Mouse (Mus musculus) hindbrain, embryonic 11.5 days (tissue): ENCODE measurements around the gene Tas2r113. TPM values are rescaled to one million over a fixed set of nuclear protein-coding genes. Genes with fewer than 3 reads are reported as not detected.
"Not testable (repeated sequence)": the region's sequence is repeated elsewhere in the genome, so short reads cannot be mapped to it uniquely, and the experiment has no call there.

Source experiments
- ATAC-seq: fragments of 200-750 bp; cut with Nextera tagmentation; 2 replicates; pipeline ENCODE4 v1.8.0; 2017; ENCODE audit warnings: mild to moderate bottlenecking, moderate TSS enrichment, moderate library complexity; ENCODE audit not compliant: low FRiP score
- DNase-seq: peaks from one replicate; pipeline ENCODE4 v3.0.0-alpha.2; 2015; ENCODE audit warnings: low spot score
- H3K27ac ChIP-seq: fragments of 300-500 bp; sonication (generic); 2 replicates; pipeline ENCODE4 v1.5.1; 2014; ENCODE audit warnings: mild to moderate bottlenecking, low read depth, low read length
- H3K27me3 ChIP-seq: fragments of 300-500 bp; sonication (generic); 2 replicates; pipeline ENCODE4 v1.6.1; 2014; ENCODE audit warnings: mild to moderate bottlenecking, low read length, moderate library complexity, mixed read lengths; ENCODE audit not compliant: control insufficient read depth, insufficient read depth
- H3K36me3 ChIP-seq: fragments of 300-500 bp; sonication (generic); 2 replicates; pipeline ENCODE4 v1.6.1; 2014; ENCODE audit warnings: mild to moderate bottlenecking, low read length, moderate library complexity, mixed read lengths; ENCODE audit not compliant: control insufficient read depth, insufficient read depth
- H3K4me1 ChIP-seq: fragments of 300-500 bp; sonication (generic); replicated peaks from 2 replicates; pipeline ENCODE4 v1.6.1; 2014; ENCODE audit warnings: low read length, mixed read lengths; ENCODE audit not compliant: control insufficient read depth, insufficient read depth
- H3K4me2 ChIP-seq: fragments of 300-500 bp; sonication (generic); replicated peaks from 2 replicates; pipeline ENCODE4 v1.6.1; 2014; ENCODE audit warnings: mild to moderate bottlenecking, low read depth, low read length
- H3K4me3 ChIP-seq: fragments of 300-500 bp; sonication (generic); 2 replicates; pipeline ENCODE4 v1.5.1; 2014; ENCODE audit warnings: low read depth, low read length
- H3K9ac ChIP-seq: fragments of 300-500 bp; sonication (generic); 2 replicates; pipeline ENCODE4 v1.6.1; 2014; ENCODE audit warnings: low read depth, low read length
- H3K9me3 ChIP-seq: fragments of 300-500 bp; sonication (generic); 2 replicates; pipeline ENCODE4 v1.6.1; 2016; ENCODE audit warnings: low read length; ENCODE audit not compliant: control insufficient read depth
- WGBS: fragments of 180-500 bp; shearing (Covaris S2); extraction: QIAGEN DNeasy Blood & Tissue Kit; methylation state at CpG from one replicate; pipeline ENCODE4 v1.1.7; 2014; 5-methylcytosine and 5-hydroxymethylcytosine counted together
- polyA plus RNA-seq: library from polyadenylated mRNA; unstranded; fragments of >200 nt; fragmentation: Nextera tagmentation; extraction: Ambion mirVana; gene quantifications from 2 replicates; pipeline ENCODE4 v1.2.1, GENCODE M21; 2014

The Tas2r113 gene
- polyA plus RNA-seq: not detected in 2 replicates

- ATAC-seq (no peak), DNase-seq (no peak)
- H3K27me3 ChIP-seq: no peaks in the 10 kb centered on the region
- H3K4me1 ChIP-seq: no peaks in the 10 kb centered on the region
- 83% methylated on average over 1 of the region's 1 CpGs for WGBS
- H3K9me3 ChIP-seq: no peaks in the 10 kb centered on the region
- H3K4me2 ChIP-seq: no peak within 1 kb of the TSS
- no peak within 1 kb of the TSS for H3K4me3 ChIP-seq
- H3K27ac ChIP-seq: no peak within 1 kb of the TSS
- H3K9ac ChIP-seq: no peak within 1 kb of the TSS
- H3K36me3 ChIP-seq: no peaks in the 10 kb centered on the region
Measured at GRCm38 (mm10) chr6:132892711-132893110, at the start of gene Tas2r113. Gene Tas2r113 (plus strand): TSS chr6:132893011.

- Histone ChIP-seq H3K9me3 (no peaks in the 10 kb centered on the region), H3K4me1 (no peaks in the 10 kb centered on the region), H3K27ac (no peak within 1 kb of the TSS), H3K27me3 (no peaks in the 10 kb centered on the region), H3K9ac (no peak within 1 kb of the TSS), H3K4me3 (no peak within 1 kb of the TSS), H3K4me2 (no peak within 1 kb of the TSS), H3K36me3 (no peaks in the 10 kb centered on the region)
- DNase-seq: no peak
- 86% methylated on average over 1 of the region's 1 CpGs for WGBS
- ATAC-seq: no peak
Measured at GRCm38 (mm10) chr6:132846842-132847241, 46.0 kb upstream of the Tas2r113 start, which contains the start of gene Tas2r123. Gene Tas2r123 (plus strand): TSS chr6:132847142.

GRCm38 (mm10) chr6:132855138-132855537 is 37.7 kb upstream of the Tas2r113 start, which contains the start of gene Tas2r116:
Gene Tas2r116 (plus strand): TSS chr6:132855438.
- Histone ChIP-seq H3K4me1 (no peaks in the 10 kb centered on the region), H3K27ac (no peak within 1 kb of the TSS), H3K36me3 (no peaks in the 10 kb centered on the region), H3K27me3 (no peaks in the 10 kb centered on the region), H3K4me3 (no peak within 1 kb of the TSS), H3K9me3 (no peaks in the 10 kb centered on the region), H3K4me2 (no peak within 1 kb of the TSS), H3K9ac (no peak within 1 kb of the TSS)
- ATAC-seq (no peak), DNase-seq (no peak)
- 88% methylated on average over 1 of the region's 1 CpGs for WGBS

- H3K4me2 ChIP-seq: no peak within 1 kb of the TSS
- DNase-seq (no peak), ATAC-seq (no peak)
- H3K9ac ChIP-seq: no peak within 1 kb of the TSS
- no peaks in the 10 kb centered on the region for H3K27me3 ChIP-seq
- no peaks in the 10 kb centered on the region for H3K4me1 ChIP-seq
- no peaks in the 10 kb centered on the region for H3K9me3 ChIP-seq
- H3K36me3 ChIP-seq: no peaks in the 10 kb centered on the region
- no peak within 1 kb of the TSS for H3K27ac ChIP-seq
- H3K4me3 ChIP-seq: no peak within 1 kb of the TSS
Measured at GRCm38 (mm10) chr6:132867708-132868107, 25.1 kb upstream of the Tas2r113 start, which contains the start of gene Tas2r110. Gene Tas2r110 (plus strand): TSS chr6:132868008.

- ATAC-seq: no peak
- Histone ChIP-seq H3K27ac (no peak within 1 kb of the TSS), H3K36me3 (no peaks in the 10 kb centered on the region), H3K4me1 (no peaks in the 10 kb centered on the region), H3K27me3 (no peaks in the 10 kb centered on the region), H3K9me3 (no peaks in the 10 kb centered on the region), H3K4me2 (no peak within 1 kb of the TSS), H3K9ac (no peak within 1 kb of the TSS), H3K4me3 (no peak within 1 kb of the TSS)
- WGBS: 90% methylated on average over 3 of the region's 3 CpGs
- DNase-seq: no peak
Measured at GRCm38 (mm10) chr6:132909351-132909750, 16.5 kb downstream of the Tas2r113 start, which contains the start of gene Tas2r125. Gene Tas2r125 (plus strand): TSS chr6:132909651.

GRCm38 (mm10) chr6:132941376-132941775 is 48.6 kb downstream of the Tas2r113 start:
- not testable (repeated sequence) for H3K9ac ChIP-seq, H3K4me2 ChIP-seq, H3K27ac ChIP-seq, H3K4me1 ChIP-seq, H3K9me3 ChIP-seq, H3K36me3 ChIP-seq, ATAC-seq, H3K27me3 ChIP-seq, DNase-seq, H3K4me3 ChIP-seq

Other genes with a start within 250 kb of the Tas2r113 start
- not detected in 2 replicates for gene A630073D07Rik, start 241.5 kb upstream of the Tas2r113 start, polyA plus RNA-seq
- gene Tas2r120, start 236.1 kb upstream of the Tas2r113 start, polyA plus RNA-seq: not detected in 2 replicates
- not detected in 2 replicates for gene Tas2r121, start 192.0 kb upstream of the Tas2r113 start, polyA plus RNA-seq
- not detected in 2 replicates for gene Tas2r122, start 181.1 kb upstream of the Tas2r113 start, polyA plus RNA-seq
- not detected in 2 replicates for gene Tas2r115, start 155.0 kb upstream of the Tas2r113 start, polyA plus RNA-seq
- not detected in 2 replicates for gene Tas2r124, start 138.3 kb upstream of the Tas2r113 start, polyA plus RNA-seq
- gene Tas2r102, start 130.9 kb upstream of the Tas2r113 start, polyA plus RNA-seq: not detected in 2 replicates
- gene Tas2r136, start 114.8 kb upstream of the Tas2r113 start, polyA plus RNA-seq: not detected in 2 replicates
- gene Tas2r117, start 90.2 kb upstream of the Tas2r113 start, polyA plus RNA-seq: not detected in 2 replicates
- not detected in 2 replicates for gene Tas2r123, start 45.9 kb upstream of the Tas2r113 start, polyA plus RNA-seq
- not detected in 2 replicates for gene Tas2r116, start 37.6 kb upstream of the Tas2r113 start, polyA plus RNA-seq
- not detected in 2 replicates for gene Tas2r110, start 25.0 kb upstream of the Tas2r113 start, polyA plus RNA-seq
- gene Tas2r125, start 16.6 kb downstream of the Tas2r113 start, polyA plus RNA-seq: not detected in 2 replicates
- not detected in 2 replicates for gene Tas2r129, start 58.1 kb downstream of the Tas2r113 start, polyA plus RNA-seq
- not detected in 2 replicates for gene Tas2r131, start 64.9 kb downstream of the Tas2r113 start, polyA plus RNA-seq
- not detected in 2 replicates for gene Tas2r109, start 88.0 kb downstream of the Tas2r113 start, polyA plus RNA-seq
- gene Tas2r103, start 144.1 kb downstream of the Tas2r113 start, polyA plus RNA-seq: not detected in 2 replicates
- not detected in 2 replicates for gene Tas2r140, start 162.8 kb downstream of the Tas2r113 start, polyA plus RNA-seq
- 77.3 and 92.5 TPM in 2 replicates for gene Smim10l1, start 211.9 kb downstream of the Tas2r113 start, polyA plus RNA-seq